8 mouse cellular contexts compared by ENCODE assay signal in genomic region chr2:166482720-166483616, GRCm38 (mm10).
DNase-seq lines count a peak whose midpoint lies in the region; ATAC-seq lines count a peak whose summit lies in the region.

No protein-coding gene starts in this region.

- peak overlapping the region; percentile 26; the same call in 1 of the 2 replicates for H3K27ac ChIP-seq in lung, embryonic 15.5 days
- peak overlapping the region; percentile 70 for H3K27ac ChIP-seq in embryonic facial prominence, embryonic 15.5 days (replicated peaks)
- peak overlapping the region; percentile 0; the same call in 1 of the 2 replicates for H3K27ac ChIP-seq in hindbrain, embryonic 16.5 days (ENCODE audit: low read depth, low read length)
- no peak overlapping the region for H3K27ac ChIP-seq in liver, embryonic 11.5 days (ENCODE audit: low read depth, low read length)

- WGBS in lung, embryonic 15.5 days = 36% methylated on average over 14 of the region's 14 CpGs
- WGBS in embryonic facial prominence, embryonic 15.5 days = 24% methylated on average over 14 of the region's 14 CpGs
- 23% methylated on average over 14 of the region's 14 CpGs for WGBS in hindbrain, embryonic 16.5 days
- 66% methylated on average over 14 of the region's 14 CpGs for WGBS in liver, embryonic 11.5 days

- H3K4me1 ChIP-seq in lung, embryonic 15.5 days = peaks cover 6% of the 10 kb centered on the region; the same call in 1 of the 2 replicates
- H3K4me1 ChIP-seq in embryonic facial prominence, embryonic 15.5 days = peaks cover 32% of the 10 kb centered on the region
- H3K4me1 ChIP-seq in hindbrain, embryonic 16.5 days (ENCODE audit: control insufficient read depth, insufficient read depth, low read depth, low read length) = peaks cover 10% of the 10 kb centered on the region
- H3K4me1 ChIP-seq in liver, embryonic 11.5 days (replicated peaks; ENCODE audit: control insufficient read depth, insufficient read depth, low read length) = no peaks in the 10 kb centered on the region

- H3K4me3 ChIP-seq in lung, embryonic 15.5 days = no peak overlapping the region
- no peak overlapping the region for H3K4me3 ChIP-seq in embryonic facial prominence, embryonic 15.5 days (replicated peaks)
- H3K4me3 ChIP-seq in hindbrain, embryonic 16.5 days (ENCODE audit: low read length) = no peak overlapping the region
- H3K4me3 ChIP-seq in liver, embryonic 11.5 days (ENCODE audit: low read depth, low read length) = no peak overlapping the region

- no peak overlapping the region for H3K4me2 ChIP-seq in lung, embryonic 15.5 days
- H3K4me2 ChIP-seq in embryonic facial prominence, embryonic 15.5 days (replicated peaks) = no peak overlapping the region
- H3K4me2 ChIP-seq in hindbrain, embryonic 16.5 days (ENCODE audit: low read length) = no peak overlapping the region
- H3K4me2 ChIP-seq in liver, embryonic 11.5 days = no peak overlapping the region

- no peak for DNase-seq in lung, postnatal 4 days
- DNase-seq in retina, postnatal 1 day = peak; percentile 61
- no peak for DNase-seq in adrenal gland, adult (ENCODE audit: inconsistent age in 2 of 2, low spot score in 1 of 2)
- no peak for DNase-seq in liver, embryonic 11.5 days (ENCODE audit: low spot score)

- ATAC-seq in lung, embryonic 15.5 days (ENCODE audit: borderline replicate concordance, extremely low read depth, low FRiP score, low TSS enrichment) = 0 out of 2 replicates have a peak, but pooled peaks have one; percentile 31
- ATAC-seq in embryonic facial prominence, embryonic 15.5 days (ENCODE audit: insufficient number of reproducible peaks, low FRiP score, low TSS enrichment, low read depth) = no peak
- ATAC-seq in hindbrain, embryonic 16.5 days = peak; percentile 80
- no peak for ATAC-seq in CD4-positive, CD25-positive, alpha-beta regulatory T cell, adult 4 months
- ATAC-seq in liver, embryonic 11.5 days (replicated peaks; ENCODE audit: low FRiP score) = no peak

- H3K27me3 ChIP-seq in lung, embryonic 15.5 days = no peaks in the 10 kb centered on the region
- no peaks in the 10 kb centered on the region for H3K27me3 ChIP-seq in embryonic facial prominence, embryonic 15.5 days
- H3K27me3 ChIP-seq in hindbrain, embryonic 16.5 days (replicated peaks; ENCODE audit: control insufficient read depth, insufficient read depth, low read length) = no peaks in the 10 kb centered on the region
- H3K27me3 ChIP-seq in liver, embryonic 11.5 days (replicated peaks; ENCODE audit: control insufficient read depth, insufficient read depth, low read length) = no peaks in the 10 kb centered on the region

- no peaks in the 10 kb centered on the region for H3K36me3 ChIP-seq in lung, embryonic 15.5 days
- no peaks in the 10 kb centered on the region for H3K36me3 ChIP-seq in embryonic facial prominence, embryonic 15.5 days
- no peaks in the 10 kb centered on the region for H3K36me3 ChIP-seq in hindbrain, embryonic 16.5 days (ENCODE audit: control insufficient read depth, insufficient read depth, low read length)
- H3K36me3 ChIP-seq in liver, embryonic 11.5 days (ENCODE audit: control insufficient read depth, insufficient read depth, low read length) = no peaks in the 10 kb centered on the region

- no peaks in the 10 kb centered on the region for H3K9me3 ChIP-seq in lung, embryonic 15.5 days
- H3K9me3 ChIP-seq in embryonic facial prominence, embryonic 15.5 days (replicated peaks) = no peaks in the 10 kb centered on the region
- no peaks in the 10 kb centered on the region for H3K9me3 ChIP-seq in hindbrain, embryonic 16.5 days (ENCODE audit: control insufficient read depth, low read length)
- no peaks in the 10 kb centered on the region for H3K9me3 ChIP-seq in liver, embryonic 11.5 days (ENCODE audit: control insufficient read depth, low read length)

- no peak overlapping the region for H3K9ac ChIP-seq in lung, embryonic 15.5 days
- no peak overlapping the region for H3K9ac ChIP-seq in embryonic facial prominence, embryonic 15.5 days
- H3K9ac ChIP-seq in hindbrain, embryonic 16.5 days (ENCODE audit: low read depth, low read length) = no peak overlapping the region
- H3K9ac ChIP-seq in liver, embryonic 11.5 days (ENCODE audit: low read depth, low read length) = no peak overlapping the region

Comparison
In these comparisons a context has a peak if more than half of its experiments do, and no peak if none do; other contexts are left out.
1. ATAC-seq: peak in lung, embryonic 15.5 days (single experiment) and hindbrain, embryonic 16.5 days (single experiment); none in embryonic facial prominence, embryonic 15.5 days (single experiment), CD4-positive, CD25-positive, alpha-beta regulatory T cell, adult 4 months (single experiment) and liver, embryonic 11.5 days (single experiment).